Mouse (Mus musculus) erythroblast, adult 5-6 weeks (primary cell): ENCODE results near the gene Vegfa. TPM values are rescaled to one million over a fixed set of nuclear protein-coding genes. Genes with fewer than 3 reads are reported as not detected.

Experiments used
- ATAC-seq: replicated peaks from 2 replicates; pipeline ENCODE4 v1.8.0; 2016; ENCODE audit warnings: moderate number of reproducible peaks, mild to moderate bottlenecking, moderate TSS enrichment, inconsistent platforms; ENCODE audit not compliant: poor library complexity, low FRiP score, severe bottlenecking
- total RNA-seq, 2 experiments: library from RNA; stranded (forward) in 1 of 2; stranded (reverse) in 1 of 2; fragments of 150-400 nt in 1 of 2; fragments of 200-764, 138-1000 nt in 1 of 2; gene quantifications; 2 replicates each; pipeline versions ENCODE4 v1.2.3 to v1.2.4; 2015 to 2017; ENCODE audit warnings: low replicate concordance in 2 of 2

Vegfa gene
- total RNA-seq, 2 experiments from 2014 or later = 11.3 to 14.8 TPM

- ATAC-seq = no peak
These were observed 21.2 kb upstream of the Vegfa start for GRCm38 (mm10) chr17:46053291-46053842.

DNA sequence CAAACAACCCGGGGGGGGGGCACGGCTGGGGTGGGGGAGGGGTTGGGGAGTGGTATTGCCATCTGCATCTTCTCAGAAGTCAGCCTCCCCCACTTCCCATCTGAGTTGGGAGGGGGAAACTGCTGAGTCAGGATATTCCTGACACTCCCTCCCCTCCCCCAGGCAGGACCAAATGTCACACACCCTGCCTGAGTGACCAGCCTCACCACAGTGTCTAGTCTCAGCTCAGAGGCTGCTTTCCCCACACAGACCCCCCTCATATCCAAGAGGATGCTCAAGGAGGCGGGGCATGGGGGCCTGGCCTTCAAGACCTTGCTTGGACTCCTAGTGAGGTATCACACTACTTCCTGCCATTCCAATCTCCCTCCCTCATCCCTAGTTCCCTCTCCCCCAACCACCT, 20.0 kb upstream of the Vegfa start:
- 0 out of 2 replicates have a peak, but pooled peaks have one; percentile 14 for ATAC-seq

DNA sequence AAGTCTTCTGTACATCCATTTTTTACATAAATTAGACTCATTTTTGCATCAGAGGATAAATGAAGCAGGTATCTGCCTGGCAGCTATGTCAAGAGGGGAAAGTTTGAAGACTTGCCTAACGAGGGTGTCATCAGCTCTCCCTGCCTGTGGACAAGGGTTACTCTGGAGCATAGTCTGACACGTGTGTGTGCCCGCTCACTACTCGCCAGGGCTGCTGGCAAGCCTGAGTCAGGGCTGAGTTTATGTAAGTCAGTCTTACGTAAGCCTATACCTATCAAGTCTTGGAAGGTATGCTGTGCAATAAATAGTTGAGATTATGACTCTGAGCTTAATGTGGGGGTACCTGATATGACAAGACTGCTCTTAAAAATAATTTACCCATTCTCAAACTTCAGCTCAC, 19.2 kb upstream of the Vegfa start:
- no peak for ATAC-seq

- ATAC-seq = no peak
These were observed 17.4 kb upstream of the Vegfa start for GRCm38 (mm10) chr17:46049567-46049966.

- no peak for ATAC-seq
These were observed 16.0 kb upstream of the Vegfa start for GRCm38 (mm10) chr17:46048184-46048583.

GRCm38 (mm10) chr17:46045742-46046141, 13.6 kb upstream of the Vegfa start:
- ATAC-seq = no peak

DNA sequence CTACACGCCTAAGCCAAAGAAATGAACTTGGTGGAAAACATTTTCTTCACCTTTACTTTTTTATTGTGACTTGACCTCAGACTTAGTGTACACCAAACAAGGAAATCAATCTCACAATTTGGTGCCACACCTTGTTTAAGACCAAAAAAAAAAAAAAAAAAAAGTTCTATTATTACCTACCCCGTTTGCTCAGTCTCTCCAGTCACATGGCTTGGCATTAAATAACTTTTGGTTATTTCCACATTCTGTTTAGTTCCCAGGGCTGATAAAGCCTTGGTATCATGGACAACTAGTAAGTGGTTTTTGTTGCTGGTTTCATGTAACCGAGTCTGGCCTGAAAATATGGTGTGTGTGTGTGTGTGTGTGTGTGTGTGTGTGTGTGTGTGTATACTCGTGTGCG, 12.8 kb upstream of the Vegfa start:
- ATAC-seq = no peak

DNA sequence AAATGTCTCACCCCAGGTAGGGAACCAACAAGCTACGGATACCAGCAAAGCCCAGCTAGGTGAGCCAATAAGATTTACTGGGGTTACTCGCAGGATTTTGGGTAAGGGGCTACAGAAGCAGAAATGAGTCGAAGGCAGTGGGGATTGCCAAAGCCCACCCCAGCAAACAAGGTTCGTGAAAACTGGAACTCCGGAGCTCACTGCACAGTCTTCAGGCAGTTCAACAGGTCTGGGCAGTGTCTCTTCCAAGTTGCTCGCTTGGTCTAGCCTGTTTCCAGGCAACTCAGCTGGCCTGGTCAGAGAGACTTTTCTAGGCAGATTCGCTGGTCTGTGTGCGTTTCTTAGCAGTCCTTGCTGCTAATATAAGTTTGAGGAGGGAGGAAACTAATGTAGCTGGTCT, 10.0 kb upstream of the Vegfa start:
- no peak for ATAC-seq

GRCm38 (mm10) chr17:46041679-46042078, 9.5 kb upstream of the Vegfa start:
- ATAC-seq = no peak

DNA sequence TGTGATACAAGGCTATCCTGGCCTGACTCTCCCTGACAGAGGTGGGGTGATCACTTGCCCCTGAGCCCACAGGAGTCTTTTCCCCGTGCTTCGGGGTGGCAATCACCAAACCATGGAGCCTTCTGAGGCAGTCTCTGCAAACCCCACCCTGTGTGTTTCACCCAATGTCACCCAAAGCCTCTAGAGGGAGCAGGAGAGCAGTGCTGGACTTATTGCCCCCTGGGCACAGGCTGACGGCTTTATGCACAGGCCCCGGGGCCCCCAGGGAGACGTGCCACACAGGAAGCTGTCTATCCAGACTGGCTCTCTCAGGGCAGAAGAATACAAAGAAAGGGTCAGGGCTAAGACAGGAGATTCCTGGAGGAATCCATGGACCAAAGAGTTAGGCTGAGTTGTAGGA, 9.1 kb upstream of the Vegfa start:
- peak; percentile 67 for ATAC-seq

GRCm38 (mm10) chr17:46040561-46040960, 8.4 kb upstream of the Vegfa start:
- ATAC-seq = no peak

GRCm38 (mm10) chr17:46038906-46039305, 6.7 kb upstream of the Vegfa start:
- no peak for ATAC-seq

GRCm38 (mm10) chr17:46036400-46036799, 4.2 kb upstream of the Vegfa start:
- no peak for ATAC-seq

GRCm38 (mm10) chr17:46034110-46034509, 1.9 kb upstream of the Vegfa start:
- no peak for ATAC-seq

DNA sequence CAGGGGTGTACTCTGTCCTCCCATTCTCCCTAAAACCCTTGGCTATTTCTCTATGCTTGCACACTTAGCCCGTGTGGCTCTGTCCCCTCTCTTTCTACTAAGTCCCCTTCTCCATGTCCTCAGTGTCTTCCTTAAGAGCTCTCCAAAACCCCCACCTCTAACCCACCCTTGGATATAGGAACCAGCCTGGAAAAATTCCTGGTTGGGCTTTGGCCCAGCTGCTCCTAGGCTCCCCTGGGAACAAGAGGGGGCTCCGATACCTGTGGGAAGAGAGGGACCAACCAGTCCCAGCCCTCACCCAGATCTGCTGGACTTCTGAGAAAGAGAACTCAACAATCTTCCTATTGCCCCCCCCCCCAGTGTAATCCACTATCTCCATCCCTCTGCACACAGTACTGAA, 1.4 kb upstream of the Vegfa start:
- no peak for ATAC-seq

GRCm38 (mm10) chr17:46033122-46033521, 953 bp upstream of the Vegfa start:
- ATAC-seq = no peak

GRCm38 (mm10) chr17:46031621-46032211, 453 bp downstream of the Vegfa start:
- no peak for ATAC-seq

- no peak for ATAC-seq
These were observed 1.2 kb downstream of the Vegfa start for GRCm38 (mm10) chr17:46030731-46031620.

DNA sequence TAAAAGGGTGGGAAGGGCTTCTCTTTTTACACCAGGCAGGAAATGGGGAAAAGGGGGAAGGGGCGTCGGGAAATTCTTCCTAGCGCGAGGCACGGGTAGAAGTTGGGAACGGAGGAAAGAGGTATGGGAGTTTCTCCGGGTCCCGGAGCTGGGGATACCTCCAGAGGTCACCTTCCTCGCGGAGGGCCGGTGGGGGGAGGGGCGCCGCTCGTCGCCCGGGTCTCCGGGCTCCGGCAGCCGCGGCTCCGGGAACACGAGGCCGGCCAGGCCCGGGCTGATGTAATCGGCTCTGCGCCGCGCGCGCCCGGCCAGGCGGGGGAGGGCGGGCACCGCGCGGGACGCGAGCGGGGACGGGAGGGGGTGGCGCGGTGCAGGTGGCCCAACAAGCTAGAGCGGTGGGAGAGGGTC, 1.8 kb downstream of the Vegfa start:
- no peak for ATAC-seq

- ATAC-seq = no peak
These were observed 2.5 kb downstream of the Vegfa start for GRCm38 (mm10) chr17:46029554-46030207.
